Mouse (Mus musculus): ENCODE measurements at regions not wholly inside any gene's neighbourhood (a gene's known extent, or its start where the extent isn't known, plus 50 kb on each side); places are given as distances from the start of the nearest gene placed in this dataset.

GRCm38 (mm10) chr10:65716914-65717610, 1378.9 kb upstream of the Jmjd1c start:
- TF ChIP-seq POLR2A (IDR thresholded peaks at IDR 0.05; ENCODE audit: insufficient read depth, low read depth, low read length) (no peak), EP300 (IDR thresholded peaks at IDR 0.05; ENCODE audit: insufficient read depth, low read depth, low read length) (no peak), CTCF (IDR thresholded peaks at IDR 0.05) (no peak)
